Mouse (Mus musculus) bone marrow macrophage, adult 2 months (primary cell): Measurements from ENCODE around the gene Mmachc. TPM values are rescaled to one million over a fixed set of nuclear protein-coding genes. Genes with fewer than 3 reads are reported as not detected.
"Not testable (repeated sequence)": the region's sequence is repeated elsewhere in the genome, so short reads cannot be mapped to it uniquely, and the experiment has no call there.

Experiments used
- H3K27ac ChIP-seq: 2 replicates; pipeline ENCODE4 v1.5.1; 2012; ENCODE audit warnings: low read depth, low read length; ENCODE audit not compliant: insufficient read depth
- H3K4me1 ChIP-seq: 2 replicates; pipeline ENCODE4 v1.6.1; 2012; ENCODE audit warnings: low read length; ENCODE audit not compliant: control insufficient read depth, insufficient read depth
- H3K4me3 ChIP-seq: 2 replicates; pipeline ENCODE4 v1.5.1; 2012; ENCODE audit warnings: mild to moderate bottlenecking, low read length, moderate library complexity; ENCODE audit not compliant: insufficient read depth
- CTCF ChIP-seq: IDR thresholded peaks from 2 replicates; pipeline ENCODE4 v1.5.1; 2012; ENCODE audit warnings: low read depth, mild to moderate bottlenecking, low read length, moderate library complexity
- POLR2A ChIP-seq: IDR thresholded peaks from 2 replicates; pipeline ENCODE4 v1.6.1; 2012; ENCODE audit warnings: mild to moderate bottlenecking, low read depth, low read length, borderline replicate concordance
- polyA plus RNA-seq: library from polyadenylated mRNA; stranded (reverse); fragments of >200 nt; gene quantifications from 2 replicates; pipeline ENCODE4 v1.2.4, GENCODE M21; 2012; ENCODE audit not compliant: missing spikeins, insufficient read depth, insufficient read length

The Mmachc gene
- polyA plus RNA-seq, 1 experiment = 4.5 TPM

- TF ChIP-seq CTCF (no peak), POLR2A (no peak)
These were observed 14.4 kb downstream of the Mmachc start for GRCm38 (mm10) chr4:116693785-116694184.

GRCm38 (mm10) chr4:116692146-116692545 is 16.1 kb downstream of the Mmachc start:
- TF ChIP-seq CTCF = no peak
- no peak for TF ChIP-seq POLR2A
- H3K4me3 ChIP-seq = no peak overlapping the region
- peaks cover 13% of the 10 kb centered on the region for H3K4me1 ChIP-seq
- no peak overlapping the region for H3K27ac ChIP-seq

More at GRCm38 (mm10) chr4:116693785-116694184, 14.4 kb downstream of the Mmachc start:
- peaks cover 9% of the 10 kb centered on the region for H3K4me1 ChIP-seq
- no peak overlapping the region for H3K4me3 ChIP-seq
- H3K27ac ChIP-seq = no peak overlapping the region

GRCm38 (mm10) chr4:116689309-116689876 is 18.8 kb downstream of the Mmachc start:
- peak overlapping the region; percentile 35 for H3K4me3 ChIP-seq
- H3K4me1 ChIP-seq = peaks cover 20% of the 10 kb centered on the region
- no peak overlapping the region for H3K27ac ChIP-seq
- TF ChIP-seq POLR2A (no peak), CTCF (no peak)

- Histone ChIP-seq H3K27ac (peak overlapping the region; percentile 82), H3K4me1 (peaks cover 37% of the 10 kb centered on the region), H3K4me3 (peak overlapping the region; percentile 78)
- no peak for TF ChIP-seq POLR2A
- no peak for TF ChIP-seq CTCF
These were observed 21.2 kb downstream of the Mmachc start for GRCm38 (mm10) chr4:116687041-116687440.

GRCm38 (mm10) chr4:116685402-116686061 is 22.7 kb downstream of the Mmachc start, which contains the start of gene Prdx1:
TSS of gene Prdx1 (plus strand) at chr4:116685544.
- peak within 1 kb of the TSS; percentile 78 for H3K4me3 ChIP-seq
- peaks cover 33% of the 10 kb centered on the region for H3K4me1 ChIP-seq
- TF ChIP-seq CTCF (no peak), POLR2A (peak; percentile 93)
- H3K27ac ChIP-seq = peak within 1 kb of the TSS; percentile 82

- no peak for TF ChIP-seq CTCF
- peak overlapping the region; percentile 82 for H3K27ac ChIP-seq
- peaks cover 34% of the 10 kb centered on the region for H3K4me1 ChIP-seq
- H3K4me3 ChIP-seq = peak overlapping the region; percentile 78; the same call in 1 of the 2 replicates
These were observed 23.5 kb downstream of the Mmachc start for GRCm38 (mm10) chr4:116684665-116685064.

GRCm38 (mm10) chr4:116683957-116684356 is 24.2 kb downstream of the Mmachc start:
- no peak overlapping the region for H3K4me3 ChIP-seq
- peak overlapping the region; percentile 82 for H3K27ac ChIP-seq
- H3K4me1 ChIP-seq = peaks cover 37% of the 10 kb centered on the region
- TF ChIP-seq POLR2A (no peak), CTCF (no peak)

GRCm38 (mm10) chr4:116680521-116680920 is 27.7 kb downstream of the Mmachc start:
- peaks cover 54% of the 10 kb centered on the region for H3K4me1 ChIP-seq
- not testable (repeated sequence) for H3K27ac ChIP-seq, H3K4me3 ChIP-seq

GRCm38 (mm10) chr4:116679141-116679540 is 29.1 kb downstream of the Mmachc start:
- no peak overlapping the region for H3K27ac ChIP-seq

GRCm38 (mm10) chr4:116677808-116678207 is 30.4 kb downstream of the Mmachc start:
- H3K27ac ChIP-seq = no peak overlapping the region
- TF ChIP-seq POLR2A = no peak
- TF ChIP-seq CTCF = no peak
- H3K4me3 ChIP-seq = no peak overlapping the region
- H3K4me1 ChIP-seq = peaks cover 41% of the 10 kb centered on the region

More at GRCm38 (mm10) chr4:116679141-116679540, 29.1 kb downstream of the Mmachc start:
- no peak overlapping the region for H3K4me3 ChIP-seq
- peaks cover 44% of the 10 kb centered on the region for H3K4me1 ChIP-seq
- TF ChIP-seq CTCF (no peak), POLR2A (no peak)
